Mouse (Mus musculus): ENCODE results near the gene Arhgap24. TPM values are rescaled to one million over a fixed set of nuclear protein-coding genes. Genes with fewer than 3 reads are reported as not detected.

Gene Arhgap24
- polyA plus RNA-seq, 1 experiment from 2014 or later: 6.1 TPM

- Histone ChIP-seq H3K4me1 (no peaks in the 10 kb centered on the region), H3K27me3 (replicated peaks) (no peaks in the 10 kb centered on the region), H3K9ac (no peak overlapping the region), H3K9me3 (no peaks in the 10 kb centered on the region), H3K36me3 (no peaks in the 10 kb centered on the region), H3K4me2 (replicated peaks) (no peak overlapping the region), H3K4me3 (no peak overlapping the region), H3K27ac (no peak overlapping the region)
- ATAC-seq (ENCODE audit: low FRiP score, low read depth): no peak
- WGBS: 85% methylated on average over 4 of the region's 4 CpGs
Measured at GRCm38 (mm10) chr5:102504557-102504956, 23.4 kb downstream of the Arhgap24 start.

GRCm38 (mm10) chr5:102508162-102508561, 27.0 kb downstream of the Arhgap24 start:
- ATAC-seq (ENCODE audit: low FRiP score, low read depth): no peak
- H3K27ac ChIP-seq: no peak overlapping the region
- no peak overlapping the region for H3K4me3 ChIP-seq
- no peaks in the 10 kb centered on the region for H3K27me3 ChIP-seq (replicated peaks)
- H3K36me3 ChIP-seq: no peaks in the 10 kb centered on the region
- H3K9ac ChIP-seq: no peak overlapping the region
- H3K4me2 ChIP-seq (replicated peaks): no peak overlapping the region
- WGBS: 73% methylated on average over 3 of the region's 3 CpGs
- H3K4me1 ChIP-seq: no peaks in the 10 kb centered on the region
- no peaks in the 10 kb centered on the region for H3K9me3 ChIP-seq

GRCm38 (mm10) chr5:102509381-102509780, 28.2 kb downstream of the Arhgap24 start:
- H3K27me3 ChIP-seq (replicated peaks): no peaks in the 10 kb centered on the region
- H3K4me2 ChIP-seq (replicated peaks): no peak overlapping the region
- WGBS: 66% methylated on average over 2 of the region's 2 CpGs
- no peak for ATAC-seq (ENCODE audit: low FRiP score, low read depth)
- H3K4me3 ChIP-seq: no peak overlapping the region
- H3K4me1 ChIP-seq: peaks cover 7% of the 10 kb centered on the region; the same call in 1 of the 2 replicates
- H3K27ac ChIP-seq: no peak overlapping the region
- H3K9me3 ChIP-seq: no peaks in the 10 kb centered on the region
- no peak overlapping the region for H3K9ac ChIP-seq
- H3K36me3 ChIP-seq: no peaks in the 10 kb centered on the region

- H3K9ac ChIP-seq: no peak overlapping the region
- no peaks in the 10 kb centered on the region for H3K9me3 ChIP-seq
- no peaks in the 10 kb centered on the region for H3K27me3 ChIP-seq (replicated peaks)
- no peak for ATAC-seq (ENCODE audit: low FRiP score, low read depth)
- H3K36me3 ChIP-seq: no peaks in the 10 kb centered on the region
- H3K27ac ChIP-seq: no peak overlapping the region
- H3K4me2 ChIP-seq (replicated peaks): no peak overlapping the region
- WGBS: 79% methylated on average over 4 of the region's 4 CpGs
- peaks cover 14% of the 10 kb centered on the region for H3K4me1 ChIP-seq
- no peak overlapping the region for H3K4me3 ChIP-seq
Measured at GRCm38 (mm10) chr5:102511651-102512050, 30.5 kb downstream of the Arhgap24 start.

GRCm38 (mm10) chr5:102515496-102515895, 34.3 kb downstream of the Arhgap24 start:
- no peak for ATAC-seq (ENCODE audit: low FRiP score, low read depth)
- H3K27me3 ChIP-seq (replicated peaks): no peaks in the 10 kb centered on the region
- H3K9ac ChIP-seq: no peak overlapping the region
- WGBS: 29% methylated on average over 7 of the region's 7 CpGs
- no peaks in the 10 kb centered on the region for H3K9me3 ChIP-seq
- peaks cover 14% of the 10 kb centered on the region for H3K4me1 ChIP-seq
- H3K4me3 ChIP-seq: no peak overlapping the region
- H3K36me3 ChIP-seq: no peaks in the 10 kb centered on the region
- peak overlapping the region; percentile 22; the same call in 1 of the 2 replicates for H3K4me2 ChIP-seq (replicated peaks)
- no peak overlapping the region for H3K27ac ChIP-seq

GRCm38 (mm10) chr5:102520506-102520905, 39.3 kb downstream of the Arhgap24 start:
- no peak overlapping the region for H3K4me3 ChIP-seq
- ATAC-seq (ENCODE audit: low FRiP score, low read depth): no peak
- no peak overlapping the region for H3K27ac ChIP-seq
- no peaks in the 10 kb centered on the region for H3K27me3 ChIP-seq (replicated peaks)
- peaks cover under 1% of the 10 kb centered on the region for H3K4me1 ChIP-seq
- no peak overlapping the region for H3K4me2 ChIP-seq (replicated peaks)
- WGBS: 63% methylated on average over 1 of the region's 1 CpGs
- H3K9me3 ChIP-seq: no peaks in the 10 kb centered on the region
- H3K9ac ChIP-seq: no peak overlapping the region
- no peaks in the 10 kb centered on the region for H3K36me3 ChIP-seq

- Histone ChIP-seq H3K9ac (no peak overlapping the region), H3K9me3 (no peaks in the 10 kb centered on the region), H3K27me3 (replicated peaks) (no peaks in the 10 kb centered on the region), H3K4me1 (no peaks in the 10 kb centered on the region), H3K4me3 (no peak overlapping the region), H3K36me3 (no peaks in the 10 kb centered on the region), H3K4me2 (replicated peaks) (no peak overlapping the region), H3K27ac (no peak overlapping the region)
- 88% methylated on average over 9 of the region's 9 CpGs for WGBS
- ATAC-seq (ENCODE audit: low FRiP score, low read depth): no peak
Measured at GRCm38 (mm10) chr5:102535311-102535710, 54.1 kb downstream of the Arhgap24 start.

- Histone ChIP-seq H3K4me3 (no peak overlapping the region), H3K27ac (no peak overlapping the region), H3K36me3 (no peaks in the 10 kb centered on the region), H3K4me2 (replicated peaks) (no peak overlapping the region), H3K4me1 (no peaks in the 10 kb centered on the region), H3K9ac (no peak overlapping the region), H3K27me3 (replicated peaks) (no peaks in the 10 kb centered on the region), H3K9me3 (no peaks in the 10 kb centered on the region)
- ATAC-seq (ENCODE audit: low FRiP score, low read depth): no peak
- WGBS: 81% methylated on average over 3 of the region's 3 CpGs
Measured at GRCm38 (mm10) chr5:102537819-102538218, 56.6 kb downstream of the Arhgap24 start.

GRCm38 (mm10) chr5:102546296-102546695, 65.1 kb downstream of the Arhgap24 start:
- 92% methylated on average over 4 of the region's 4 CpGs for WGBS
- H3K4me1 ChIP-seq: no peaks in the 10 kb centered on the region
- no peak overlapping the region for H3K9ac ChIP-seq
- no peaks in the 10 kb centered on the region for H3K36me3 ChIP-seq
- no peak for ATAC-seq (ENCODE audit: low FRiP score, low read depth)
- no peak overlapping the region for H3K4me2 ChIP-seq (replicated peaks)
- no peaks in the 10 kb centered on the region for H3K27me3 ChIP-seq (replicated peaks)
- H3K9me3 ChIP-seq: no peaks in the 10 kb centered on the region
- H3K4me3 ChIP-seq: no peak overlapping the region
- no peak overlapping the region for H3K27ac ChIP-seq

GRCm38 (mm10) chr5:102547786-102548185, 66.6 kb downstream of the Arhgap24 start:
- Histone ChIP-seq H3K4me2 (replicated peaks) (no peak overlapping the region), H3K36me3 (no peaks in the 10 kb centered on the region), H3K9me3 (no peaks in the 10 kb centered on the region), H3K4me3 (no peak overlapping the region), H3K9ac (no peak overlapping the region), H3K4me1 (no peaks in the 10 kb centered on the region), H3K27me3 (replicated peaks) (no peaks in the 10 kb centered on the region), H3K27ac (no peak overlapping the region)
- ATAC-seq (ENCODE audit: low FRiP score, low read depth): no peak

GRCm38 (mm10) chr5:102548382-102548781, 67.2 kb downstream of the Arhgap24 start:
- no peaks in the 10 kb centered on the region for H3K4me1 ChIP-seq
- no peak overlapping the region for H3K4me2 ChIP-seq (replicated peaks)
- 82% methylated on average over 2 of the region's 2 CpGs for WGBS
- ATAC-seq (ENCODE audit: low FRiP score, low read depth): no peak
- no peaks in the 10 kb centered on the region for H3K9me3 ChIP-seq
- no peak overlapping the region for H3K9ac ChIP-seq
- H3K4me3 ChIP-seq: no peak overlapping the region
- H3K27ac ChIP-seq: no peak overlapping the region
- H3K27me3 ChIP-seq (replicated peaks): no peaks in the 10 kb centered on the region
- no peaks in the 10 kb centered on the region for H3K36me3 ChIP-seq

- Histone ChIP-seq H3K27ac (no peak overlapping the region), H3K4me3 (no peak overlapping the region), H3K4me2 (replicated peaks) (no peak overlapping the region), H3K9ac (no peak overlapping the region), H3K27me3 (replicated peaks) (no peaks in the 10 kb centered on the region), H3K4me1 (no peaks in the 10 kb centered on the region), H3K36me3 (no peaks in the 10 kb centered on the region), H3K9me3 (no peaks in the 10 kb centered on the region)
- ATAC-seq (ENCODE audit: low FRiP score, low read depth): no peak
- 76% methylated on average over 3 of the region's 3 CpGs for WGBS
Measured at GRCm38 (mm10) chr5:102550211-102550610, 69.0 kb downstream of the Arhgap24 start.

GRCm38 (mm10) chr5:102550870-102551637, 69.9 kb downstream of the Arhgap24 start:
- no peak for ATAC-seq (ENCODE audit: low FRiP score, low read depth)
- Histone ChIP-seq H3K27ac (no peak overlapping the region), H3K9me3 (no peaks in the 10 kb centered on the region), H3K36me3 (no peaks in the 10 kb centered on the region), H3K4me3 (no peak overlapping the region), H3K9ac (no peak overlapping the region), H3K4me2 (replicated peaks) (no peak overlapping the region), H3K27me3 (replicated peaks) (no peaks in the 10 kb centered on the region), H3K4me1 (no peaks in the 10 kb centered on the region)
- 61% methylated on average over 11 of the region's 11 CpGs for WGBS

All from neural tube, embryonic 12.5 days (tissue).